Comparison of ENCODE assay signal across 9 mouse cellular contexts in the genomic region with DNA sequence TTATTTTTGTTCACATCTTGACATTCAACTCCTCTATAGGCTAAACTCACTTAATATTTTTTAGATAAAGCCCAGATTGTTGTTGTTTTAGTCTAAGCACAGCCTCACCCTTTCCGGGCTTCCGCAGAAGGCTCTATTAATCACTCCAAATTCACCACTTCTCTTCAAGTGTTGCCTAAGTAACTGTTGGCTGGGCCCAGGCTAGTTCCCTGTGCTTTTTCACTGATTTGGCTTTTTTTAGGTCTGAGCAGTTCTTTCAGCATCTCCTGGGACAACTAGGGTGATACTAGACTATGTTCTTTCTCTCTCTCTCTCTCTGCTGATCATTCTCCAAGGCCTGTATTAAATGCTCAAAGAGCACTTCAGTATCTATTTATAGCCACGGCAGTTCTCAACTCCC.
DNase-seq lines count a peak whose midpoint lies in the region; ATAC-seq lines count a peak whose summit lies in the region.
"Had no signal": no experiment of that assay in that cellular context is flagged by ENCODE, and none has a peak within 500 bp of the region (broad histone marks: within the 10 kb centered on the region; RNA-seq: fewer than 3 reads in every experiment).

No protein-coding gene starts in this region.

- DNase-seq in cerebellum, adult 9-11 months = peak; percentile 4
- no peak for DNase-seq in cerebellum, postnatal 36 days
- DNase-seq in left cerebral cortex, adult 11 months (ENCODE audit: low spot score) = peak; percentile 32
- DNase-seq in left cerebral cortex, postnatal 4 days = no peak
- peak; percentile 18 for DNase-seq in gastrocnemius, postnatal 25 days
- DNase-seq in left cerebral cortex, postnatal 25 days (ENCODE audit: low spot score in 2 of 2) = peak; percentile 11 to 31
- no peak for DNase-seq in thymus, postnatal 10 days (ENCODE audit: low spot score in 2 of 2)
- DNase-seq: thymus, postnatal 36 days had no signal

- intact Hi-C loops in left cerebral cortex, postnatal 4 days (cut with DNase I) = no loop called here
- intact Hi-C loops in left cerebral cortex, postnatal 25 days (cut with DNase I) = no loop called here

- no peak for ATAC-seq in inflammation-experienced regulatory T-cells, adult 6 months

Comparison
In these comparisons a context has a peak if more than half of its experiments do, and no peak if none do; other contexts are left out.
1. DNase-seq: peak in cerebellum, adult 9-11 months (single experiment), left cerebral cortex, adult 11 months (single experiment), gastrocnemius, postnatal 25 days (single experiment) and left cerebral cortex, postnatal 25 days (2 of 2); none in cerebellum, postnatal 36 days (0 of 2), left cerebral cortex, postnatal 4 days (single experiment) and thymus, postnatal 10 days (0 of 2).